Mouse (Mus musculus) lung, embryonic 16.5 days (tissue): Measurements from ENCODE around the gene Napsa. TPM values are rescaled to one million over a fixed set of nuclear protein-coding genes. Genes with fewer than 3 reads are reported as not detected.

ENCODE experiments used
- ATAC-seq: fragments of 200-750 bp; cut with Nextera tagmentation; 2 replicates; pipeline ENCODE4 v1.8.0; 2017; ENCODE audit warnings: low read depth, mild to moderate bottlenecking, moderate library complexity
- H3K27ac ChIP-seq: fragments of 300-500 bp; sonication (generic); 2 replicates; pipeline ENCODE4 v1.5.1; 2014; ENCODE audit warnings: mild to moderate bottlenecking, control low read depth, low read length
- H3K27me3 ChIP-seq: fragments of 300-500 bp; sonication (generic); 2 replicates; pipeline ENCODE4 v1.6.1; 2014; ENCODE audit warnings: low read depth, low read length, mixed read lengths; ENCODE audit not compliant: control insufficient read depth, insufficient read depth
- H3K36me3 ChIP-seq: fragments of 300-500 bp; sonication (generic); 2 replicates; pipeline ENCODE4 v1.6.1; 2014; ENCODE audit warnings: low read length; ENCODE audit not compliant: control insufficient read depth, insufficient read depth
- H3K4me1 ChIP-seq: fragments of 300-500 bp; sonication (generic); replicated peaks from 2 replicates; pipeline ENCODE4 v1.6.1; 2014; ENCODE audit warnings: low read length, mixed read lengths; ENCODE audit not compliant: control insufficient read depth, insufficient read depth
- H3K4me2 ChIP-seq: fragments of 300-500 bp; sonication (generic); 2 replicates; pipeline ENCODE4 v1.6.1; 2014; ENCODE audit warnings: low read depth, low read length, control low read depth
- H3K4me3 ChIP-seq: fragments of 300-500 bp; sonication (generic); 2 replicates; pipeline ENCODE4 v1.5.1; 2014; ENCODE audit warnings: mild to moderate bottlenecking, low read length, control low read depth
- H3K9ac ChIP-seq: fragments of 300-500 bp; sonication (generic); 2 replicates; pipeline ENCODE4 v1.6.1; 2014; ENCODE audit warnings: low read length, control low read depth
- H3K9me3 ChIP-seq: fragments of 300-500 bp; sonication (generic); 2 replicates; pipeline ENCODE4 v1.6.1; 2016; ENCODE audit warnings: low read length; ENCODE audit not compliant: control insufficient read depth
- WGBS: fragments of 180-500 bp; shearing (Covaris S2); extraction: QIAGEN DNeasy Blood & Tissue Kit; methylation state at CpG from one replicate; pipeline ENCODE4 v1.1.7; 2014; 5-methylcytosine and 5-hydroxymethylcytosine counted together
- polyA plus RNA-seq: library from polyadenylated mRNA; unstranded; fragments of >200 nt; fragmentation: Nextera tagmentation; extraction: Ambion mirVana; gene quantifications from 2 replicates; pipeline ENCODE4 v1.2.1, GENCODE M21; 2015

The Napsa gene
- polyA plus RNA-seq, 1 experiment from 2014 or later: 93.0 TPM

DNA sequence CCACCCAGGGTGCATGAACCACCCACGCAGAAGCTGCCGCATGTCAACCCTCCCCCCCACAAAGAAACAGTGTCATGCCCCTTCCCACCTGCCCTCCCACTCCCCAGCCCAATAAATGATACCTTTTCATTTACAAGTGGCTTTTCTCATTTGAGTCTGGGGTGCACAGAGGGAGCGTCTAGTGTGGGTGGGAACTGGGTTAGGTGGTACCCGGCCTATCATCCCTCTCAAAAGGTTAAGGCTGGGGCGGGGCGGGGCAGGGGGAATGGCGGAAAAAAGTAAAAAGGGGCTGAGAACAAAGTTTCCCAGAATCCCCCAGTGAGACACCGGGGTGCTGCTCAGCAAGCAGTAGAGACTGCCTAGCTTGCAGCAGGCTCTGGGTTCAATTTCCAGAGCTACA, 32.4 kb downstream of the Napsa start:
- Histone ChIP-seq H3K9ac (no peak overlapping the region), H3K4me2 (peak overlapping the region; percentile 55), H3K27ac (no peak overlapping the region), H3K4me3 (peak overlapping the region; percentile 39), H3K27me3 (peaks cover 32% of the 10 kb centered on the region), H3K36me3 (no peaks in the 10 kb centered on the region), H3K4me1 (peaks cover 10% of the 10 kb centered on the region; the same call in 1 of the 2 replicates), H3K9me3 (no peaks in the 10 kb centered on the region)
- 3% methylated on average over 7 of the region's 8 CpGs for WGBS
- ATAC-seq: no peak

DNA sequence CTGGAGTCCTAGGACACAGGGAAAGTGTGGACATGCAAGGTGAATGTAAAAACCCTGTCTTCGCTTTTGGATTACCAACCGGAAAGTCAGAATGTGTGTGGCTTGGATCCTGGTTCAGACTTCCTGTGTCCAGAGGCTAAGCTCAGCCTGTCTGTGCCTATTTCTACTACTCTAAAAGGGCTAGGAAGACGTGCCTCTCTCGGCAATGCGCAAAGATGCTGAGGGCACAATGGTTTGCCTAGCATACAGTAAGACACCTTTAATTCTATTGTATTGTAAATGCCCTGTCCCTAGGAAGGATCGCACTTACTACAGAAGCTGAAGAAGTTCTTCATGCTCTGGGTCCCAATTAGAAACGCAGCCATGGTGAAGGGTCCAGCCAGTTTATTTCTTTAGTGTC, 33.3 kb downstream of the Napsa start:
- ATAC-seq: no peak
- no peak overlapping the region for H3K4me2 ChIP-seq
- H3K36me3 ChIP-seq: no peaks in the 10 kb centered on the region
- no peak overlapping the region for H3K27ac ChIP-seq
- H3K27me3 ChIP-seq: peaks cover 32% of the 10 kb centered on the region
- H3K9ac ChIP-seq: no peak overlapping the region
- H3K4me3 ChIP-seq: no peak overlapping the region
- H3K9me3 ChIP-seq: no peaks in the 10 kb centered on the region
- WGBS: 46% methylated on average over 7 of the region's 7 CpGs
- H3K4me1 ChIP-seq: peaks cover 10% of the 10 kb centered on the region; the same call in 1 of the 2 replicates

DNA sequence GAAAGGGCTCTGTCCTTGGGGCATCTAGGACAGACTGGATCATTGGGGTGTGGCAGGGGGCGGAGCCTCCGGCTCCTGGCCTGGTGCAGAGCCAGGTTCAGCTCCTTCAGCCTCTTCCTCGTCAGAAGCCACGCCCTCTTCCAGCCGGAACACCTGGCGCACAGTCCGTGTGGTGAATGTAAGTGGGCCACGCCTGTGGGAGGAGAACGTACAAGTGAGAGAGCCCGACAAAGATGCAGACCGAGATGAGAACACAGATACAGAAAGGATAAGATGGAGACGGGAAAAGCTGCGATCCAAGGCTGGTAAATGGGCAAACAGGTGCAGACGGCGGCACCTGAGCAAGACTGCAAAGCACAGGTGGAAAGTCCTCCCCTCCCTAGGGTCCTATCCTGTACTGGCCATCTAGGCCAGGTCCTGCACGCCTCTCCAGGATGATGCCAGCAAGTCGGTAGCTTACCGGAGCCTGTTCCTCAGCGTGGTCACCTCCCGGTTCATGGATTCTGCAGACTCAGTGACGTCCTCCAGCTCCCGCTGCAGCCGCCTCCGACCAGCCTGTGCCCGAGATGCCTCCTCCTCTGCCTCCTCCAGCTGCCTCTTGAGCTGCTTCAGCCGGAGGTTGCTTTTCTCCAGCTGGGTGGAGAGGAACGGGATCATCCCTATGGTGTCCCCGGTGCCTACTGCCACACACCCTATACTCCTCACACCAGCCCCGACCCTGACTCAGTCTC, 34.2 kb downstream of the Napsa start:
- peak; percentile 63 for ATAC-seq
- peaks cover 10% of the 10 kb centered on the region; the same call in 1 of the 2 replicates for H3K4me1 ChIP-seq
- no peaks in the 10 kb centered on the region for H3K36me3 ChIP-seq
- H3K4me3 ChIP-seq: no peak overlapping the region
- H3K27ac ChIP-seq: no peak overlapping the region
- no peak overlapping the region for H3K4me2 ChIP-seq
- no peak overlapping the region for H3K9ac ChIP-seq
- WGBS: 12% methylated on average over 29 of the region's 29 CpGs
- no peaks in the 10 kb centered on the region for H3K9me3 ChIP-seq
- H3K27me3 ChIP-seq: peaks cover 24% of the 10 kb centered on the region

DNA sequence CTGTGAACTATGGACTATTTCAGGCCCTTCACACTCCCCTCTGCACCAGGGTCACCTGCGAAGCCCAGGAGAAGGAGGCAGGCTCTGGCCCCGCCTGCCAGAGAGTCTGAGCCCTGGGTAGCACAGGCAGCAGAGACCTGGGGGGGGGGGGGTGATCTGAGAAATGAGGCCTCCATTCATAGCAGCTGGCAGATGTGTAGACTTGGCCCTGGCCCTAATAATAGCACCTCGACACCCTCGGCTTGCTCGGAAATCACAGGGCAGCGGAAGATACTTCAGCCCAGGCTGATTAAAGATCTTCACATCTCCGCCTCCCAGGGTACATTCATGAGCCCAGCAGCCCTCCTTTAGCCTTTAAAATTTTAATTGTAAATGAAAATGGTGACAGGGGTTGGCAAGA, 40.0 kb downstream of the Napsa start:
- ATAC-seq: no peak
- Histone ChIP-seq H3K9ac (no peak overlapping the region), H3K4me2 (no peak overlapping the region), H3K9me3 (peaks cover 2% of the 10 kb centered on the region; the same call in 1 of the 2 replicates), H3K36me3 (no peaks in the 10 kb centered on the region), H3K4me1 (no peaks in the 10 kb centered on the region; the same call in 1 of the 2 replicates), H3K27me3 (peaks cover 8% of the 10 kb centered on the region), H3K4me3 (no peak overlapping the region), H3K27ac (no peak overlapping the region)
- WGBS: 72% methylated on average over 6 of the region's 7 CpGs

DNA sequence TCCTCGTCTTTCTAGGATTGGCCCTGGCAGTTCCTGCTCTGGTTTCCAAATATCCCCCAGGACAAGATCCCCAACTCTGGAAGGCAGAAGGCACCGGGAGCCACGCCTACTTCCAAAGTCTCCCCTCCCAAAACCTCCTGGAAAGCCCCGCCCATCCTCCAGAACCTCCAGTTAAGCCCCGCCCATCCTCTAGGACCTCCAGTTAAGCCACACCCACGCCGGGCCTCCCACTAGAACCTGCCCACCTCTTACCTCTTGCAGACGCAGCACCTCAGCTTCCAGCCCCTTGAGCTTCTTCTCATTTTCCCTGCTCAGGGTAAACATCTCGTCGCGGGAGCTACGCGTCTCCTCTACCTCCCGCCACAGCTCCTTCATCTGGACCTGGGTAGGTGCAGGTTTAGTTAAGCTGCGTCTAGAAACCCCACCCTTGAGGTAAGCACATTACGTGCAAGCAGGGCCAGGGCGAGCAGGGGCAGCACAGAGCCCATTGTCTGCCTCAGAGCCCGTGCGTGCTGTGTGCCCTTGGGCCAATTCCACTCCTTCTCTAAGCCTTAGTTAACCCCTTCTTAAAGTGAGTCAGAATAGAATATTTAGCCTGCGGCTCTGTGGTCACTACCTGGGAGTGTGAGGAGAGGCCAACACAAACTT, 42.0 kb downstream of the Napsa start:
- Histone ChIP-seq H3K36me3 (no peaks in the 10 kb centered on the region), H3K27me3 (peaks cover 8% of the 10 kb centered on the region), H3K9ac (no peak overlapping the region), H3K4me3 (no peak overlapping the region), H3K4me2 (no peak overlapping the region), H3K9me3 (peaks cover 2% of the 10 kb centered on the region; the same call in 1 of the 2 replicates), H3K4me1 (no peaks in the 10 kb centered on the region; the same call in 1 of the 2 replicates), H3K27ac (peak overlapping the region; percentile 18; the same call in 1 of the 2 replicates)
- WGBS: 8% methylated on average over 20 of the region's 20 CpGs
- peak; percentile 80 for ATAC-seq

DNA sequence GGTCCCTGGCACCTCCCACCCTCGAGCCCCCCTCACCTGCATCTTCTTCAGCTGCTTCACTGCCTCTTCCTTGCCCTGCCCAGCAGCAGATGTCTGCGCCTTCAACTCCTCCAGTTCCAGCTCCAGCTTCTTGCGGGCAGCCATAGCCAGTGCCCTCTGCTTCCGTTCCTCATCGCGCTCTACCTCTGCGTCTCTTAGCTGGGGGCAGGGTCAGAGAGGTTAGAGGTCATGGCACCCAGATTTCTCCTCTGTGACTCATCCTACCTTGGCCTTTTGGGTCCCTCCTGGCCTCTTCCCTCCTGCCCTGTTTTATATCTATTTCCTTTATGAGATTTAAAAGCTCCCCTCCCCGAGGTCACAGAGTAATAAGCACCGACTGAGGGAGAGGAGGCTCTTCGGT, 43.1 kb downstream of the Napsa start:
- Histone ChIP-seq H3K36me3 (peaks cover 9% of the 10 kb centered on the region), H3K4me1 (no peaks in the 10 kb centered on the region; the same call in 1 of the 2 replicates), H3K4me3 (no peak overlapping the region), H3K27ac (no peak overlapping the region), H3K4me2 (no peak overlapping the region), H3K27me3 (peaks cover 8% of the 10 kb centered on the region), H3K9me3 (peaks cover 3% of the 10 kb centered on the region; the same call in 1 of the 2 replicates), H3K9ac (no peak overlapping the region)
- ATAC-seq: no peak
- WGBS: 14% methylated on average over 10 of the region's 10 CpGs

DNA sequence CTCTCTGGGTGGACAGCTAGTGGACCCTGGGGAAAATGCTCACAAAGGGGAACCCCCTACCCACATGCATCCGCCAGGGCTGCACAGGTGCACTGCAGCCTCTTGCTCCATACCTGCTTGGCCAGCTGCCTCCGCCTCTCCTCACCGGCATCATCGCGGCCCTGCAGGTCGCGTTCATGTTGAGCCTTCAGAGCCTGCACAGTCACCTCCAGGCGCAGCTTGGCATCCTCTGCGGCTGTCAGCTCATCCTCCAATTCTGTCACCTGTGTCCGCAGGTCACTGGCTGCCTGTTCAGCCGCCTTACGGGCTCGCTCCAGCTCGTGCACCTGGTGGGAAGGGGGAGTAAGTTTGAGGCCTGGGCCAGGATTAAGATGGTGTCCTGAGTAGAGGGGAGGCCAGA, 43.8 kb downstream of the Napsa start:
- H3K36me3 ChIP-seq: peaks cover 9% of the 10 kb centered on the region

DNA sequence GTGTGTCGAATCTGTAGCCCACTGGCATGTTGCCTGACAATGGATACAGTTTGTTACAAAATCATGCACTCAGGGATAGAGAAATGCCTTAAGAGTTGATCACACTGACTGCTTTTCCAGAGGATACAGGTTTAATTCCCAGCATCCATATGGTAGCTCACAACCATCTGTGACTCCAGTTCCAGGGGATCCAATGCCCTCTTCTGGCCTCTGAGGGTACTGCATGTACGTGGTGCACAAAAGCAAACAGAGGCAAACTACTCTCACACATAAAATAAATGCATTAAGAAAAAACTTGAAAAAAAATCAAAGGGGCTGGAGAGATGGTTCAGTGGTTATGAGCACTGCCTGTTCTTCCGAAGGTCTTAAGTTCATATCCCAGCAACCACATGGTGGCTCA, 44.9 kb downstream of the Napsa start:
- Histone ChIP-seq H3K36me3 (peaks cover 9% of the 10 kb centered on the region), H3K4me2 (no peak overlapping the region), H3K4me1 (no peaks in the 10 kb centered on the region; the same call in 1 of the 2 replicates), H3K4me3 (no peak overlapping the region), H3K27me3 (peaks cover 8% of the 10 kb centered on the region), H3K27ac (no peak overlapping the region), H3K9ac (no peak overlapping the region), H3K9me3 (peaks cover 4% of the 10 kb centered on the region; the same call in 1 of the 2 replicates)
- 66% methylated on average over 3 of the region's 3 CpGs for WGBS
- ATAC-seq: no peak

More for the DNA sequence above, 43.8 kb downstream of the Napsa start:
- H3K9me3 ChIP-seq: peaks cover 4% of the 10 kb centered on the region; the same call in 1 of the 2 replicates
- H3K4me1 ChIP-seq: no peaks in the 10 kb centered on the region; the same call in 1 of the 2 replicates
- 69% methylated on average over 14 of the region's 14 CpGs for WGBS
- H3K4me3 ChIP-seq: no peak overlapping the region
- H3K27me3 ChIP-seq: peaks cover 8% of the 10 kb centered on the region
- no peak overlapping the region for H3K27ac ChIP-seq
- H3K9ac ChIP-seq: no peak overlapping the region
- no peak for ATAC-seq
- no peak overlapping the region for H3K4me2 ChIP-seq
